Mouse (Mus musculus) kidney, adult 18-20 months (tissue): ENCODE measurements around the gene Txnrd1.

Source experiments
- DNase-seq: peaks from one replicate; pipeline ENCODE4 v3.0.0; 2021

Gene Txnrd1

DNA sequence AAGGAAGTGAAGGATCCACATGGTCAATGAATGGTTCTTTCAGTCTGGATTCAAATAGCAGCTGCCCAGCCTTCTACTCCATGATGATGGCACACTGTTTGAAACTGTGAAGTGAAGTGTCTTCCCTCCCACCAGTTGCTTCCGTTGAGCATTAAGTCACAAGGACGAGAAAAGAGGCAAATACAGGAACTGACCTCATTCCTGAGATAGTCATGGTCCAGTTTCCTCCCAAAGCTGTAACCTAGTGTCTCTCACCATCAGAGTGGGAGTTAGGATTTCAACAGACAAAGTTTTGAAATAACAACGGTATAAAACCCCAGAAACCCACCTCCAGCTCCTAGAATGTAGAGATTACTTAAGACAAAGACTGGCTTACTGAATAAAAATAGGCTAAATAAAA lies 89.8 kb downstream of the Txnrd1 start:
- DNase-seq, result no peak

DNA sequence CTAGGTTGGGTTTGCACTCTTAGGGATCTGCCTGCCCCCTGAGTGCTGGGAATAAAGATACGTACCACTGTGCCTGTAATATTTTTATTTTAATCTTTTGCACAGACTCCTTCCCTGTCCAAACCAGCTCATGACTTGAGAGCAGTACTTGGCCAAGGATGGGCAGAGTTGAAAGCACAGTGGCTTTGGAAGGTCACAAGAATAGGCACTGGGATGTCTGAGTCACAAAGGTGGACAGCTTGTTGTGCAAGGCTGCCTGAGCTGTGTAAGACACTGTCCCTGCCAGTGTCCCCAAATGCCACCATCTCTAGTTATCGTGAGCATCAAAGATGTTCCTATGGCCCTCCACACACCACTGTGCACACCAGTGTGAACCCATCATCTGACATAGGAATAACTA lies 91.0 kb downstream of the Txnrd1 start:
- DNase-seq, result no peak

DNA sequence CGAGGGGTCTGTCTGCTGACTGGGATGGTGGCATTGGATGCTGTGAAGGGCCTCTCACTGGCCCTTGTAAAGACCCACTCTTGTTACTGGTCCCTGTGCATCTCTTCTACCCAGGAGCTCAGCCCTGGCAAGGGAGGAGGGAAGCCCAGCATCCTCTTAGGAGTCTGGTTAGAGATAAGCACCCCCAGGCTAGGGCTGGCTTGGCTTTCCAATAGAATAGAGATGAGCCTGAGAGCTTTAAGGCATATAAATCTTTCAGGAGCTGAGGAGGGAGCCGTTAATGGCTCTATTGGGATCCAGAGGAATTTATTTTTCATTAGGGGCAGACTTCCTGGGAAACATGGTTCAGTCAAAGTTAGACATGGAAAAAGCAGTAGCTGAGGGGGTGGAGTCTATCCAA lies 91.9 kb downstream of the Txnrd1 start:
- DNase-seq, result no peak

DNA sequence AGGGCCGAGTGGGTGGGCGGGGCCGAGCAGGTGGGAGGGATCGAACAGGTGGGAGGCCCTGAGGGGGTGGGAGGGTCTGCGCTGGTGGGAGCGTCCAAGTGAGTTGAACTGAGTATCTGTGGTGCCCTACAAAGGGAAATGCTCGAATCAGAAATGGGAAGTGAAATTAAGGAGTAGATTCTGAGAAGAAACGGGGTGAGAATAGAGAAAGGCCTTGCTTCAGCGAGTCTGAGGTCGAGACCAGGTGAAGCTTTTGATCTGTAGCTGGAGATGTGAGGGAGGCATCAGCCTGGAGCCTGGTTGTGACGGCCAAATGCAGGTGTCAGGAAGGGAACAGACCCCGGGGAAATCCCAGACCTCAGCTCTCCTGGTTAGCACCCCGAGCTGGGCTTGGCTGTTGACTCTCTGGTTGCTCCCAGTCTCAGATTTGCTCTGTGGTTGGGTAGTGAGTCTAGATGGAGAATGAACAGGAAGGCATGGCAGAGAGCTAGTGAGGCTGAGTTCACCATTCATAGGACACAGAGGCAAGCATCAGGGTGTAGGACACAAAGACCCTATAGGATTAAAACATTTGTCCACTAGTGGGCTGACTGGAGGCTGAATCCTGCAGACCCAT lies 101.4 kb downstream of the Txnrd1 start:
- DNase-seq, result no peak

DNA sequence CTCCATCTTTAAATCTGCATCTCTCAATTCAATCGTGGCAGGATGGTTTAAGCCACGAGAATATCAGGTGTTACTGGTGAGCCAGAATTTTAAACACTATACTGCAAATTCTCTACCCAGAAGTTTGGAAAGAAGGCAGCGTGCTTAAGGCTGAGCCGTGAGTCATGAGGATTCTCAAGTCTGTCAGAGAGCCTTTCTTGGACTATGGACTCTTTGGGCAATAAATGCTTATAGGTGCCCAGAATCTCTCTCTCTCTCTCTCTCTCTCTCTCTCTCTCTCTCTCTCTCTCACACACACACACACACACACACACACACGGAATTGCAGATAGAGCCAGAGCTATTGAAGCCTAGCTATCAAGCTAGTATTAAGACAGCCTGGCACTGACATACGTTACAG lies 102.0 kb downstream of the Txnrd1 start:
- DNase-seq, result no peak
